Comparison of ENCODE assay signal across 21 mouse cellular contexts in the genomic region with DNA sequence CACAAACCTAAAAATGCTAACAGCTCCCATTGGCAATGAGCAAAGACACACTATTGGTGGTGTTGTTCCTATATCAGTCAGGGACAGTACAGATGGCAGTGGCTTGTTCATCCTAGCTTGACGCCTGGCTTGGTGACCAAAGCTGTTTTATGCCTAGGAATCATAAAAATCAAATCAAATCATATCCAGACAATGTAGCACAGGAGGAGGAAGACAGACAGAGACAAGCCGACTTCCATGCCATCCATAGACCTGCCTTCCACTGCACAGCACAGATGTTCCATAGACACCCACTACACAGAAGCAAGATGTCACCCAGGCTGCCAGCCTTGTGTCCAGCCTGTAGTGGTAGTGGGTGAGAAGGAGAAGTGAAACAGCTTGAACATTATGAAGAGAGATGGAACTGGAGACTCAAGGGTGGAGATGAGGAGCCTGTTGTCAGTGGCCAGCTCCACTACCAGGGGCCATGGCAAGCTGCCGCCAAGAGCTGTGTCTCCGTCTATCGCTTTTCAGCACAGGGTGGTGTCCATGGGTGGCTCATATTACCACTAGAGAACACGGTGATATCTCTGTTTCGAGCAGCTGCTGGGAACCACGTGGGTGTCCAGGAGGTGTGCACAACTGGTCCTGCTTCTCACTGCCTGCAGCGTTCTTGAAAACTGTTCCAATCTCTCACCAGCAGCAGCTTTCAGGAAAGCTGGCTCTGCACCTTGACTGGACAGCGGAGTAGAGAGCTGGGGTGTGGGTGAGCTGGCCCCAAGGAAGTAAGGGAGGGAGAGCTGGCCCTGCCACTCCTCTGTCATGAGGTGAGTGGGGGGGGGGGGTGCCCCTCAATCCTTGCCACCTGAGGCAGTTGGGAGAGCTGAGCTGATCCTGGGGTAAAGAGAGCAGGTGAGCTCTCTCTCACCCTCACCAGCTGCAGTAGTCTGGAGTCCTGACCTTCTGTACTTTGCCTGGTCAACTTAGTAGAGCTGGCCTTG. TPM values are rescaled to one million over a fixed set of nuclear protein-coding genes. Genes with fewer than 3 reads are reported as not detected.
DNase-seq lines count a peak whose midpoint lies in the region; ATAC-seq and TF ChIP-seq lines count a peak whose summit lies in the region.
"Had no signal": no experiment of that assay in that cellular context is flagged by ENCODE, and none has a peak within 500 bp of the region (broad histone marks: within the 10 kb centered on the region; RNA-seq: fewer than 3 reads in every experiment).

No protein-coding gene starts in this region.

- H3K27me3 ChIP-seq in embryonic facial prominence, embryonic 11.5 days (ENCODE audit: control insufficient read depth, insufficient read depth, low read length) = no peaks in the 10 kb centered on the region
- H3K27me3 ChIP-seq in embryonic facial prominence, embryonic 10.5 days (replicated peaks; ENCODE audit: low read depth, poor library complexity, severe bottlenecking) = 0 out of 2 replicates have a peak, but pooled peaks cover 10% of the 10 kb centered on the region
- H3K27me3 ChIP-seq in kidney, embryonic 15.5 days = no peaks in the 10 kb centered on the region
- H3K27me3 ChIP-seq in kidney, adult 2 months (replicated peaks; ENCODE audit: control insufficient read depth, insufficient read depth, low read length) = no peaks in the 10 kb centered on the region
- no peaks in the 10 kb centered on the region for H3K27me3 ChIP-seq in neural tube, embryonic 12.5 days (replicated peaks)
- H3K27me3 ChIP-seq: heart, embryonic 13.5 days; liver, embryonic 12.5 days had no signal

- H3K9ac ChIP-seq in embryonic facial prominence, embryonic 11.5 days (replicated peaks; ENCODE audit: low read length) = no peak overlapping the region
- H3K9ac ChIP-seq in kidney, embryonic 15.5 days = no peak overlapping the region
- H3K9ac ChIP-seq in neural tube, embryonic 12.5 days = no peak overlapping the region
- H3K9ac ChIP-seq: forebrain, postnatal 0 days; heart, embryonic 13.5 days; liver, embryonic 12.5 days had no signal

- H3K36me3 ChIP-seq in embryonic facial prominence, embryonic 11.5 days (replicated peaks; ENCODE audit: control insufficient read depth, insufficient read depth, low read depth, low read length) = no peaks in the 10 kb centered on the region
- H3K36me3 ChIP-seq in embryonic facial prominence, embryonic 10.5 days (replicated peaks) = no peaks in the 10 kb centered on the region
- no peaks in the 10 kb centered on the region for H3K36me3 ChIP-seq in kidney, embryonic 15.5 days
- H3K36me3 ChIP-seq in kidney, adult 2 months (ENCODE audit: control insufficient read depth, insufficient read depth, low read length) = no peaks in the 10 kb centered on the region
- H3K36me3 ChIP-seq in neural tube, embryonic 12.5 days = no peaks in the 10 kb centered on the region
- H3K36me3 ChIP-seq: heart, embryonic 13.5 days; liver, embryonic 12.5 days had no signal

- no peak for DNase-seq in embryonic facial prominence, embryonic 11.5 days (ENCODE audit: low spot score)
- no peak for DNase-seq in embryonic facial prominence, embryonic 10.5 days (ENCODE audit: low spot score)
- no peak for DNase-seq in kidney, adult 2 months
- no peak for DNase-seq in neural tube, embryonic 10.5 days (ENCODE audit: extremely low spot score, low spot score)
- DNase-seq in lung, postnatal 25 days (ENCODE audit: low spot score) = no peak
- DNase-seq: adrenal gland, postnatal 14 days; cerebellum, adult 8-10 months; forebrain, postnatal 0 days; gastrocnemius, postnatal 25 days; kidney, adult 18-20 months; kidney, postnatal 10 days; lung, adult 18-20 months; lung, postnatal 10 days had no signal

- H3K27ac ChIP-seq in embryonic facial prominence, embryonic 11.5 days (replicated peaks; ENCODE audit: low read depth, low read length) = no peak overlapping the region
- no peak overlapping the region for H3K27ac ChIP-seq in embryonic facial prominence, embryonic 10.5 days (replicated peaks)
- H3K27ac ChIP-seq in kidney, embryonic 15.5 days = no peak overlapping the region
- H3K27ac ChIP-seq in kidney, adult 2 months (ENCODE audit: insufficient read depth, low read depth, low read length) = no peak overlapping the region
- no peak overlapping the region for H3K27ac ChIP-seq in neural tube, embryonic 12.5 days
- H3K27ac ChIP-seq: heart, embryonic 13.5 days; left cerebral cortex, adult 2 months; liver, embryonic 12.5 days had no signal

- 82% methylated on average over 10 of the region's 10 CpGs for WGBS in embryonic facial prominence, embryonic 11.5 days
- WGBS in embryonic facial prominence, embryonic 10.5 days = 77% methylated on average over 10 of the region's 10 CpGs
- WGBS in kidney, embryonic 15.5 days = 76% methylated on average over 10 of the region's 10 CpGs
- WGBS in kidney, adult 2 months = 58% methylated on average over 10 of the region's 10 CpGs
- 84% methylated on average over 10 of the region's 10 CpGs for WGBS in neural tube, embryonic 12.5 days

- no peak overlapping the region for H3K4me2 ChIP-seq in embryonic facial prominence, embryonic 11.5 days (ENCODE audit: low read depth, low read length)
- no peak overlapping the region for H3K4me2 ChIP-seq in kidney, embryonic 15.5 days
- no peak overlapping the region for H3K4me2 ChIP-seq in neural tube, embryonic 12.5 days (replicated peaks)
- H3K4me2 ChIP-seq: heart, embryonic 13.5 days; liver, embryonic 12.5 days had no signal

- TF ChIP-seq POLR2A in kidney, adult 2 months (IDR thresholded peaks at IDR 0.05; ENCODE audit: low read depth, low read length) = no peak

- H3K4me1 ChIP-seq in embryonic facial prominence, embryonic 11.5 days (ENCODE audit: control insufficient read depth, insufficient read depth, low read length) = no peaks in the 10 kb centered on the region
- H3K4me1 ChIP-seq in embryonic facial prominence, embryonic 10.5 days = 0 out of 2 replicates have a peak, but pooled peaks cover 3% of the 10 kb centered on the region
- no peaks in the 10 kb centered on the region for H3K4me1 ChIP-seq in kidney, embryonic 15.5 days
- H3K4me1 ChIP-seq in kidney, adult 2 months (ENCODE audit: control insufficient read depth, insufficient read depth, low read length) = no peaks in the 10 kb centered on the region
- H3K4me1 ChIP-seq in neural tube, embryonic 12.5 days = no peaks in the 10 kb centered on the region
- H3K4me1 ChIP-seq: heart, embryonic 13.5 days; liver, embryonic 12.5 days had no signal

- ATAC-seq in embryonic facial prominence, embryonic 11.5 days (replicated peaks; ENCODE audit: insufficient number of reproducible peaks, low FRiP score, low TSS enrichment, low read depth) = 0 out of 2 replicates have a peak, but pooled peaks have one; percentile 23
- peak; percentile 25; the same call in 1 of the 2 replicates for ATAC-seq in kidney, embryonic 15.5 days (replicated peaks; ENCODE audit: low FRiP score)
- ATAC-seq in neural tube, embryonic 12.5 days (ENCODE audit: low FRiP score, low read depth) = 0 out of 2 replicates have a peak, but pooled peaks have one; percentile 29
- ATAC-seq: CD4-positive, CD25-positive, alpha-beta regulatory T cell, adult 4 months; forebrain, postnatal 0 days; inflammation-experienced regulatory T-cells, adult 6 months; liver, embryonic 12.5 days had no signal

- no peak overlapping the region for H3K4me3 ChIP-seq in embryonic facial prominence, embryonic 11.5 days (ENCODE audit: low read depth, low read length)
- no peak overlapping the region for H3K4me3 ChIP-seq in embryonic facial prominence, embryonic 10.5 days
- H3K4me3 ChIP-seq in kidney, embryonic 15.5 days (replicated peaks) = no peak overlapping the region
- no peak overlapping the region for H3K4me3 ChIP-seq in kidney, adult 2 months (ENCODE audit: insufficient read depth, low read depth, low read length)
- no peak overlapping the region for H3K4me3 ChIP-seq in neural tube, embryonic 12.5 days
- H3K4me3 ChIP-seq: heart, embryonic 13.5 days; left cerebral cortex, adult 2 months; liver, embryonic 12.5 days had no signal

- H3K9me3 ChIP-seq in embryonic facial prominence, embryonic 11.5 days (replicated peaks; ENCODE audit: control insufficient read depth, low read length) = no peaks in the 10 kb centered on the region
- H3K9me3 ChIP-seq in embryonic facial prominence, embryonic 10.5 days = no peaks in the 10 kb centered on the region
- no peaks in the 10 kb centered on the region for H3K9me3 ChIP-seq in kidney, embryonic 15.5 days (replicated peaks)
- no peaks in the 10 kb centered on the region for H3K9me3 ChIP-seq in neural tube, embryonic 12.5 days
- H3K9me3 ChIP-seq: heart, embryonic 13.5 days; liver, embryonic 12.5 days had no signal

- no peak for TF ChIP-seq CTCF in kidney, adult 2 months (conservative IDR thresholded peaks at IDR 0.05; ENCODE audit: insufficient read depth, insufficient read length, low read depth, low read length)

RNA-seq across cellular contexts. Expression of a gene that starts 51.5 kb away (rescaled TPM):
- polyA plus RNA-seq in embryonic facial prominence, embryonic 11.5 days (2014; fragmentation: Nextera tagmentation; extraction: Ambion mirVana) = 2.0 and 2.1 TPM in 2 replicates
- polyA plus RNA-seq in embryonic facial prominence, embryonic 10.5 days (2016; fragmentation: Nextera tagmentation; extraction: Ambion mirVana) = 0.51 and 0.60 TPM in 2 replicates
- polyA plus RNA-seq in kidney, embryonic 15.5 days (2015; fragmentation: Nextera tagmentation; extraction: Ambion mirVana) = 1.6 and 1.7 TPM in 2 replicates
- 0.08 and 0.11 TPM in 2 replicates for polyA plus RNA-seq in kidney, adult 2 months (2012; rRNA removed)
- 6.5 and 8.5 TPM in 2 replicates for polyA plus RNA-seq in neural tube, embryonic 12.5 days (2016; fragmentation: Nextera tagmentation; extraction: Ambion mirVana)
- polyA plus RNA-seq: inflammation-experienced regulatory T-cells, adult 6 months; liver, embryonic 12.5 days; spleen, adult 2 months had no signal
